Mouse (Mus musculus): ENCODE measurements around the gene Syt16.

Syt16 gene

DNA sequence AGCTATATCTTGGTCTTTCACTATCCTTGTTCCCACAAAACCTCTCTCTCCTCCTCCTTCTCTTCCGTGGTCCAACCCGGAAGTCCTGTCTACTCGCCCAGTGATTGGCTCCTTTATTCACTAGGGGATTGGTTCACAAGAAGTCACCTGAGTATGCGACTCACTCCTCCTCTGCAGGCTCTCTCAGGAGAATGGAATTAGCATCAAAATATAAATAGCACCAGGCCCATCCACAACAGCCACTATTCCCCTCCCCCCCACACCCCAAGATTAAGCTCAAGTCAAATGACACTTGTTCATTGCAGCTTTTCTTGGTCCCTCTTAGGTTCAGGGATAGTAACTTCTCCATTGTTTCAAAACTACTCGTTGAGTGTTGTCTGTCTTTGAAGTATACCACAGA lies 324.5 kb downstream of the Syt16 start:
- no peak for DNase-seq

All from thymus, postnatal 25 days (tissue).